Mouse (Mus musculus): ENCODE data around the gene Myo1e. TPM values are rescaled to one million over a fixed set of nuclear protein-coding genes. Genes with fewer than 3 reads are reported as not detected.

Gene Myo1e
- polyA plus RNA-seq, 1 experiment from 2014 or later = 16.2 TPM

GRCm38 (mm10) chr9:70277529-70277982, 70.4 kb downstream of the Myo1e start:
- no peaks in the 10 kb centered on the region for H3K9me3 ChIP-seq (ENCODE audit: control insufficient read depth)
- peak overlapping the region; percentile 56 for H3K4me2 ChIP-seq (replicated peaks; ENCODE audit: low read depth)
- H3K4me1 ChIP-seq (replicated peaks; ENCODE audit: control insufficient read depth, insufficient read depth, low read length) = 0 out of 2 replicates have a peak, but pooled peaks cover 6% of the 10 kb centered on the region
- H3K36me3 ChIP-seq (ENCODE audit: control insufficient read depth, insufficient read depth) = no peaks in the 10 kb centered on the region
- H3K9ac ChIP-seq (ENCODE audit: low read depth, low read length) = no peak overlapping the region
- peak overlapping the region; percentile 6; the same call in 1 of the 2 replicates for H3K4me3 ChIP-seq (ENCODE audit: low read depth, low read length)
- peak; percentile 91 for ATAC-seq
- no peaks in the 10 kb centered on the region for H3K27me3 ChIP-seq (replicated peaks; ENCODE audit: control insufficient read depth, insufficient read depth, low read length)
- H3K27ac ChIP-seq (ENCODE audit: low read depth, low read length) = peak overlapping the region; percentile 84
- 39% methylated on average over 11 of the region's 11 CpGs for WGBS
- TF ChIP-seq CTCF (IDR thresholded peaks at IDR 0.05; ENCODE audit: low read depth) = no peak

DNA sequence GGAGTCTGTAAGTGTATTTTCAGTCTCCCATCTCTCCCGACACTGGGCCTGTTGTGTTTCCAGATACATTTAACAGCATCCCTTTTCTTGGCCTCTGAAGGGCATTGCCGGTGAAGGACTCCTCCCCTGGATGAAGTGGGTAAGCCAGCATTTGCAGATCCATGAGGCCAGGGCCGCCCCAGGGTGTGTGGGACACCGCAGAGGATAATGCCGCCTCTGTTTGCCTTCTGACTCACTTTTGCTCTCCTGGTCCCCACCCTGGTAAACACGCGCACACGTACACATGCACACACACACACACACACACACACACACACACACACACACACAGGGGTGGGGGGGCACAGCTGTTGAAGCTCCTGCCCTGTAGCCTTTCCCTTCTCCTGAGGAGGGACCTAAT, 74.3 kb downstream of the Myo1e start:
- no peak overlapping the region for H3K4me3 ChIP-seq (ENCODE audit: low read depth, low read length)
- no peak for TF ChIP-seq CTCF (IDR thresholded peaks at IDR 0.05; ENCODE audit: low read depth)
- H3K4me1 ChIP-seq (replicated peaks; ENCODE audit: control insufficient read depth, insufficient read depth, low read length) = 0 out of 2 replicates have a peak, but pooled peaks cover 4% of the 10 kb centered on the region
- no peak for ATAC-seq
- H3K9ac ChIP-seq (ENCODE audit: low read depth, low read length) = no peak overlapping the region
- H3K9me3 ChIP-seq (ENCODE audit: control insufficient read depth) = no peaks in the 10 kb centered on the region
- H3K36me3 ChIP-seq (ENCODE audit: control insufficient read depth, insufficient read depth) = no peaks in the 10 kb centered on the region
- H3K27ac ChIP-seq (ENCODE audit: low read depth, low read length) = no peak overlapping the region
- H3K4me2 ChIP-seq (replicated peaks; ENCODE audit: low read depth) = no peak overlapping the region
- 74% methylated on average over 8 of the region's 8 CpGs for WGBS
- H3K27me3 ChIP-seq (replicated peaks; ENCODE audit: control insufficient read depth, insufficient read depth, low read length) = no peaks in the 10 kb centered on the region

DNA sequence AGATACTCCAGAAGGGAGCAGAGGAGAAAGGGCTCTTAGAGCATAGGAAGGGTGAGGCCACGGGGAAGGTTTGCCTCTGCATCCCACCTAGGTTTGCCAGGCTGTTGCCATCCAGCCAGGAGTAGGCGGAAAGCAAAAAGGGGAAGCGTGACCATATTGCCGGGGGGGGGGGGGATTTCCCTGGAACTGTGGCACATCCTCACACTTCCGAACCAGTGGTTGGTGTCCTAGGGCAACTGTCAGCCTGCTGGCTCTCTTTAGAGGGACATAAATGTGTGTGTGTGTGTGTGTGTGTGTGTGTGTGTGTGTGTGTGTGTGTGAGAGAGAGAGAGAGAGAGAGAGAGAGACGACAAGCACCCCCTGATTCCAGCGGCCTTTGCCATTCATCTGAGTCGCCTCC, 75.0 kb downstream of the Myo1e start:
- WGBS = 90% methylated on average over 7 of the region's 8 CpGs
- Histone ChIP-seq H3K27me3 (replicated peaks; ENCODE audit: control insufficient read depth, insufficient read depth, low read length) (no peaks in the 10 kb centered on the region), H3K9ac (ENCODE audit: low read depth, low read length) (no peak overlapping the region)

GRCm38 (mm10) chr9:70283151-70283550, 76.0 kb downstream of the Myo1e start:
- no peak overlapping the region for H3K9ac ChIP-seq (ENCODE audit: low read depth, low read length)
- 90% methylated on average over 4 of the region's 4 CpGs for WGBS
- peak; percentile 47 for TF ChIP-seq CTCF (IDR thresholded peaks at IDR 0.05; ENCODE audit: low read depth)

More for the DNA sequence above, 75.0 kb downstream of the Myo1e start:
- no peak overlapping the region for H3K27ac ChIP-seq (ENCODE audit: low read depth, low read length)
- H3K4me2 ChIP-seq (replicated peaks; ENCODE audit: low read depth) = no peak overlapping the region
- ATAC-seq = no peak
- TF ChIP-seq CTCF (IDR thresholded peaks at IDR 0.05; ENCODE audit: low read depth) = no peak
- no peaks in the 10 kb centered on the region for H3K9me3 ChIP-seq (ENCODE audit: control insufficient read depth)
- 0 out of 2 replicates have a peak, but pooled peaks cover 4% of the 10 kb centered on the region for H3K4me1 ChIP-seq (replicated peaks; ENCODE audit: control insufficient read depth, insufficient read depth, low read length)
- H3K4me3 ChIP-seq (ENCODE audit: low read depth, low read length) = no peak overlapping the region
- H3K36me3 ChIP-seq (ENCODE audit: control insufficient read depth, insufficient read depth) = peaks cover 2% of the 10 kb centered on the region

GRCm38 (mm10) chr9:70284584-70285140, 77.5 kb downstream of the Myo1e start:
- TF ChIP-seq CTCF (IDR thresholded peaks at IDR 0.05; ENCODE audit: low read depth) = no peak
- no peak overlapping the region for H3K4me2 ChIP-seq (replicated peaks; ENCODE audit: low read depth)
- no peak overlapping the region for H3K9ac ChIP-seq (ENCODE audit: low read depth, low read length)
- no peak for ATAC-seq
- 63% methylated on average over 7 of the region's 7 CpGs for WGBS
- no peaks in the 10 kb centered on the region for H3K4me1 ChIP-seq (replicated peaks; ENCODE audit: control insufficient read depth, insufficient read depth, low read length)
- H3K4me3 ChIP-seq (ENCODE audit: low read depth, low read length) = no peak overlapping the region
- H3K9me3 ChIP-seq (ENCODE audit: control insufficient read depth) = no peaks in the 10 kb centered on the region
- no peaks in the 10 kb centered on the region for H3K27me3 ChIP-seq (replicated peaks; ENCODE audit: control insufficient read depth, insufficient read depth, low read length)
- peaks cover 11% of the 10 kb centered on the region for H3K36me3 ChIP-seq (ENCODE audit: control insufficient read depth, insufficient read depth)
- no peak overlapping the region for H3K27ac ChIP-seq (ENCODE audit: low read depth, low read length)

More at GRCm38 (mm10) chr9:70283151-70283550, 76.0 kb downstream of the Myo1e start:
- Histone ChIP-seq H3K9me3 (ENCODE audit: control insufficient read depth) (no peaks in the 10 kb centered on the region), H3K27ac (ENCODE audit: low read depth, low read length) (no peak overlapping the region), H3K4me3 (ENCODE audit: low read depth, low read length) (no peak overlapping the region), H3K4me1 (replicated peaks; ENCODE audit: control insufficient read depth, insufficient read depth, low read length) (0 out of 2 replicates have a peak, but pooled peaks cover 4% of the 10 kb centered on the region), H3K36me3 (ENCODE audit: control insufficient read depth, insufficient read depth) (peaks cover 6% of the 10 kb centered on the region), H3K4me2 (replicated peaks; ENCODE audit: low read depth) (no peak overlapping the region), H3K27me3 (replicated peaks; ENCODE audit: control insufficient read depth, insufficient read depth, low read length) (no peaks in the 10 kb centered on the region)
- ATAC-seq = no peak

GRCm38 (mm10) chr9:70290785-70291184, 83.6 kb downstream of the Myo1e start:
- no peaks in the 10 kb centered on the region for H3K27me3 ChIP-seq (replicated peaks; ENCODE audit: control insufficient read depth, insufficient read depth, low read length)
- no peak overlapping the region for H3K9ac ChIP-seq (ENCODE audit: low read depth, low read length)
- no peak overlapping the region for H3K4me2 ChIP-seq (replicated peaks; ENCODE audit: low read depth)
- no peaks in the 10 kb centered on the region for H3K4me1 ChIP-seq (replicated peaks; ENCODE audit: control insufficient read depth, insufficient read depth, low read length)
- H3K36me3 ChIP-seq (ENCODE audit: control insufficient read depth, insufficient read depth) = peaks cover 26% of the 10 kb centered on the region
- 79% methylated on average over 10 of the region's 10 CpGs for WGBS
- no peaks in the 10 kb centered on the region for H3K9me3 ChIP-seq (ENCODE audit: control insufficient read depth)
- H3K27ac ChIP-seq (ENCODE audit: low read depth, low read length) = no peak overlapping the region
- ATAC-seq = no peak
- no peak overlapping the region for H3K4me3 ChIP-seq (ENCODE audit: low read depth, low read length)
- no peak for TF ChIP-seq CTCF (IDR thresholded peaks at IDR 0.05; ENCODE audit: low read depth)
